Mouse (Mus musculus): Measurements from ENCODE around the gene Sp3.

GRCm38 (mm10) chr2:73003049-73003448, 22.8 kb upstream of the Sp3 start:
- TF ChIP-seq CTCF (IDR thresholded peaks at IDR 0.05; ENCODE audit: control insufficient read depth, insufficient read depth, low read length) (peak; percentile 25; the same call in 1 of the 2 replicates), POLR2A (IDR thresholded peaks at IDR 0.05; ENCODE audit: borderline replicate concordance, control insufficient read depth, low read depth, low read length) (peak; percentile 39; the same call in 1 of the 2 replicates)

All from bone marrow, adult 2 months (tissue).